Mouse (Mus musculus) testis, adult 2 months (tissue): ENCODE results near the gene Zfp428. TPM values are rescaled to one million over a fixed set of nuclear protein-coding genes. Genes with fewer than 3 reads are reported as not detected.
"Not testable (repeated sequence)": the region's sequence is repeated elsewhere in the genome, so short reads cannot be mapped to it uniquely, and the experiment has no call there.

ENCODE experiments used
- H3K27ac ChIP-seq: fragments of 200-500 bp; 2 replicates; pipeline ENCODE4 v1.5.1; 2012; ENCODE audit warnings: low read depth, low read length; ENCODE audit not compliant: control insufficient read depth, insufficient read depth
- H3K27me3 ChIP-seq: fragments of 200-500 bp; 2 replicates; pipeline ENCODE4 v1.6.1; 2012; ENCODE audit warnings: mild to moderate bottlenecking, low read length, moderate library complexity; ENCODE audit not compliant: control insufficient read depth, insufficient read depth
- H3K36me3 ChIP-seq: fragments of 200-500 bp; 2 replicates; pipeline ENCODE4 v1.6.1; 2012; ENCODE audit warnings: mild to moderate bottlenecking, low read length; ENCODE audit not compliant: control insufficient read depth, insufficient read depth
- H3K4me1 ChIP-seq: fragments of 200-500 bp; 2 replicates; pipeline ENCODE4 v1.6.1; 2012; ENCODE audit warnings: low read length; ENCODE audit not compliant: control insufficient read depth, insufficient read depth
- H3K4me3 ChIP-seq: fragments of 200-500 bp; 2 replicates; pipeline ENCODE4 v1.5.1; 2012; ENCODE audit warnings: low read depth, mild to moderate bottlenecking, low read length, moderate library complexity, mixed read lengths; ENCODE audit not compliant: control insufficient read depth
- CTCF ChIP-seq: fragments of 200-500 bp; IDR thresholded peaks from 2 replicates; pipeline ENCODE4 v1.5.1; 2012; ENCODE audit warnings: low read depth, mild to moderate bottlenecking, inconsistent platforms, low read length, moderate library complexity; ENCODE audit not compliant: control insufficient read depth, insufficient read depth, insufficient replicate concordance
- POLR2A ChIP-seq: fragments of 200-500 bp; IDR thresholded peaks from 2 replicates; pipeline ENCODE4 v1.6.1; 2012; ENCODE audit warnings: low read depth, mild to moderate bottlenecking, inconsistent platforms, low read length, moderate library complexity; ENCODE audit not compliant: control insufficient read depth
- polyA plus RNA-seq: library from polyadenylated mRNA; depleted of rRNA; stranded (reverse); fragments of >200 nt; gene quantifications from 2 replicates; pipeline ENCODE4 v1.2.3, GENCODE M21; 2012

The Zfp428 gene
- polyA plus RNA-seq, 1 experiment: 16.8 TPM

DNA sequence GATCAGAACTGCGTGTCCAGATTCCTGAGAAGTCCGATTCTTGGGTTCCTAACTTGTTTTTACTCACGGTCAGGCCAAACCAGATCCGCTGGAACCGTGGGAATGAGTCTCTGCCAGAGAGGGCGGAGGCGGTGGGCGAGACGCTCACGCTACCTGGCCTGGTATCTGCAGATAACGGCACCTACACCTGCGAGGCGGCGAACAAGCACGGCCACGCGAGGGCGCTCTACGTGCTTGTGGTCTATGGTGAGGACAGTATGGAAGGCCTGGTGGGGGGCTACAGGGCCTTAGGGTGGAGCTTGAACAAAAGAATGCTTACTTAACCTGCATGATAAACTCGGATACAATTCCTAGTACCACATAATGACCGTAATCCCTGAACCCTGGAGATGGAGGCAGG lies 5.3 kb upstream of the Zfp428 start:
- Histone ChIP-seq H3K4me3 (no peak overlapping the region), H3K27me3 (no peaks in the 10 kb centered on the region), H3K36me3 (no peaks in the 10 kb centered on the region), H3K27ac (no peak overlapping the region), H3K4me1 (peaks cover 22% of the 10 kb centered on the region)
- TF ChIP-seq CTCF (peak; percentile 67; the same call in 1 of the 2 replicates), POLR2A (no peak)

DNA sequence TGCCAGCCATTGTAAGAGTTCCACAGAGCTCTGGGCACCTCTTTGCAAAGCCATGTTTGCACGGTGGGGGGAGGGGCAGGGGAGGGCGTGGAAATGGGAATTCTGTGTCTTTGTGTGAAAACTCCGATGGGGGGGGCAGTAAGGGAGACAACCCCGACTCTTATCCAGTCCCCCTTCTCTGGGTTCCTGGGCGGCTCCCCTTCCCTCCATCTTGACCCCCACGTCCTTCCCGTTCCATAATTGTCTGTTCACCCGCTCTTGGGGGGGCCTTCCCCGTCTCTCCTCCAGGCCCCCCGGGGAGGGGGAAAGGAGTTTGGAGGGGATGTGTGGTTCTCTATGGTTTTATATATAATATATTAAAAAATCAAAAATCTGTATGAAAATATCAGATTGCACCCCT lies 2.8 kb upstream of the Zfp428 start:
- TF ChIP-seq POLR2A (no peak), CTCF (no peak)
- H3K4me3 ChIP-seq: no peak overlapping the region
- H3K27me3 ChIP-seq: no peaks in the 10 kb centered on the region
- H3K27ac ChIP-seq: no peak overlapping the region
- peaks cover 29% of the 10 kb centered on the region for H3K4me1 ChIP-seq
- no peaks in the 10 kb centered on the region for H3K36me3 ChIP-seq

DNA sequence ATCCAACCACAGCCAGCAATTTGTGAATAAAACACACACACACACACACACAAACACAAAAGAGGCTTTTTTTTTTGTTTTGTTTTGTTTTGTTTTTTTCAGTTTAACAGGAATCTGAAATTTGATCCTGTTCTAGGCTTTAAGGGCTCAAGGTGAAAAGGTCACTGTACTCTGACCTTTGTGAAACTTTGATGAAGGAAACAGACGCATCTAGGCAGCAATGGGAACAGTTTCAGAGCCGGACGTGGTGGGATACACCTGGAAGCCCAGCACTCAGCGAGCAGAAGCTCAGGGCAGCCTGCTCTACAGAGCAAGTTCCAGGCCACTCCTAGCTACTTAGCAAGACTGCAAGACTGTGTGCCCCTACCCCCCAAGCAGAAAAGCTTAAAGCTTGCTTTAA lies 1.9 kb upstream of the Zfp428 start:
- Histone ChIP-seq H3K27ac (no peak overlapping the region), H3K36me3 (no peaks in the 10 kb centered on the region), H3K4me1 (peaks cover 25% of the 10 kb centered on the region), H3K27me3 (no peaks in the 10 kb centered on the region), H3K4me3 (no peak overlapping the region)
- no peak for TF ChIP-seq CTCF
- TF ChIP-seq POLR2A: no peak

DNA sequence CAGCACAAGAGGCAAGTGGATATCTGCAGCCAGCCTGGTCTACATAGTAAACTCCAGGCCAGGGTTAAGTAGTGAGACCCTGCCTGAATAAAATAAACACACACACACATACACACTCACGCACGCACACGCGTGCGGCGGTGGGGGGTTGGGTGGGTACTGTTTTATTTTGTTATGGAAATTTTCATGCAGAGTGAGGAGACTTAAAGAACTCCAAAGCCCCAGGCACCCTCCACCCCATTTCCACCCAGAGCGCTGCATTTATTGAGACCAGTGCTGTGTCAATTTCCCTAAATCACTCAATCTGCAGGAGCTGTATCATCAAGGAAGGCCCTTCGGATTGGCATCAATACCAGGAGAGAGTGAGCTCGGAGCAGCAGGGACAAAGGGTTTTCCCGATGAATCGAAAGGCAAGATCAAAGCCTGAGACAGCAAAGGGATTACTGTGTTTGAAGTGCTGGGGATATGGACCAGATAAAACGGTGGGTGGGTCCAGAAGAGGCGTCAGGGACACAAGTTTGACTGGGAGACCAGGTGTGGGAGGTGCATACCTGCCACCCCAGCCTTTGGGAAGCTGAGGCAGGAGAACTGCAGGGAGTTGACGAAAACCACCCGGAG lies 1.2 kb upstream of the Zfp428 start:
- Histone ChIP-seq H3K4me1 (peaks cover 19% of the 10 kb centered on the region), H3K27ac (no peak overlapping the region), H3K4me3 (no peak overlapping the region), H3K27me3 (no peaks in the 10 kb centered on the region), H3K36me3 (no peaks in the 10 kb centered on the region)
- no peak for TF ChIP-seq CTCF
- TF ChIP-seq POLR2A: no peak

DNA sequence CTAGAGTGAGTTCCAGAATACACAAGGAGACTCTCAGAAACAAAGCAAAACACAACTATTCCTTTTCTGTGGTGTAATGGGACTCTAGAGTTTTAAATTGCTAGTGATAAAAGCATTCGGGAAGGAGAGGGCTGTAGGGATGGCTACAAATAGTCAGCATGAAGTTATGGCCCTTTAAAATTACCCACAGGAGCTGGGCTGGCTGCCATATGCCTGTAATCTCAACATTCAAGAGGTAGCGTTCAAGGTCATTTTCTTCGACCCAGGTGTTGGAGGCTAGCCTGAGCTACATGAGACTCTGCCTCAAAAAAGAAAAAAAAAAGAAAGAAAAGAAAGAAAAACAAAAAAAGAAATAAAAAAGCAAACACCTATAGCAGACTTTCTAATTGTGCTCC lies 744 bp upstream of the Zfp428 start:
- no peaks in the 10 kb centered on the region for H3K36me3 ChIP-seq
- H3K4me3 ChIP-seq: no peak overlapping the region
- peaks cover 19% of the 10 kb centered on the region for H3K4me1 ChIP-seq
- no peaks in the 10 kb centered on the region for H3K27me3 ChIP-seq
- TF ChIP-seq CTCF: no peak
- no peak for TF ChIP-seq POLR2A
- no peak overlapping the region; the same call in 1 of the 2 replicates for H3K27ac ChIP-seq

DNA sequence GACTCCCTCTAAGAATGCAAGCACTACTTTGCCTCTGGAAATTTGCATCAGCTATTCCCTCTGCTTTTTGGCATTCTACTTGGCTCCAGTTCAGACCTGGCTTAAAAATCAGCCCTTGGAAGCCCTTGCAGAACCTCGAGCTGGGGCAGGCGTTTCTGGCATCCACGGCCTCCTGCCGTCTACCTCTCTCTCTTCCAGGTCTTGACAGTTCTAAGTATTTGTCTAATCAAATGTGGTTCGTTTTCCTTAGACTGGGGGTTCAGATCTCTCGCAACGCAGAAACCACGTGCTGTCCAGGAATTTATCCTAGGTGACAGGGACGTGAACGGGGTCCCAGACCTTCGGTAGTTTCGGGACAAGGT lies 349 bp upstream of the Zfp428 start:
- Histone ChIP-seq H3K27ac (peak overlapping the region; percentile 85), H3K4me3 (peak overlapping the region; percentile 94), H3K4me1 (peaks cover 18% of the 10 kb centered on the region), H3K36me3 (no peaks in the 10 kb centered on the region), H3K27me3 (no peaks in the 10 kb centered on the region)
- no peak for TF ChIP-seq CTCF
- no peak for TF ChIP-seq POLR2A

DNA sequence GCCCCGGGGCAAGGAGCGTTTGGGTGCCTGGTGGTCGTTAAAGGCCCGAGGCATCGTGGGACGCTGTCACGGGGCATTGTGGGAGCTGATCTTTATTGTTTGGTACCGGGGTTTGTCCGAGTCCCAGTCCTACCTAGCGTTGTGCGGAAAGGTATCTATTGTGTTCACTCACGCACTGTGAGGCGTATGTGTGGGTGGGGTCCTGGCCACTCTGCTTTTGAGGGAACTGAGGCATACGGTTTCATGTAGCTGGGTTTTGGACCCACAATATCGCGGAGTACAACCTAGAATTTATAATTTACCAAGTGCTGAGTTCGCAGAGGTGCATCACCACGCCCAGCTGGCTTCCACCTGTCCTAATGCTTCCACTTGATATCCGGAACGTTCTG lies 914 bp downstream of the Zfp428 start:
- Histone ChIP-seq H3K4me3 (peak overlapping the region; percentile 94), H3K27ac (peak overlapping the region; percentile 85), H3K27me3 (no peaks in the 10 kb centered on the region), H3K4me1 (peaks cover 17% of the 10 kb centered on the region), H3K36me3 (no peaks in the 10 kb centered on the region)
- TF ChIP-seq CTCF (no peak), POLR2A (no peak)

DNA sequence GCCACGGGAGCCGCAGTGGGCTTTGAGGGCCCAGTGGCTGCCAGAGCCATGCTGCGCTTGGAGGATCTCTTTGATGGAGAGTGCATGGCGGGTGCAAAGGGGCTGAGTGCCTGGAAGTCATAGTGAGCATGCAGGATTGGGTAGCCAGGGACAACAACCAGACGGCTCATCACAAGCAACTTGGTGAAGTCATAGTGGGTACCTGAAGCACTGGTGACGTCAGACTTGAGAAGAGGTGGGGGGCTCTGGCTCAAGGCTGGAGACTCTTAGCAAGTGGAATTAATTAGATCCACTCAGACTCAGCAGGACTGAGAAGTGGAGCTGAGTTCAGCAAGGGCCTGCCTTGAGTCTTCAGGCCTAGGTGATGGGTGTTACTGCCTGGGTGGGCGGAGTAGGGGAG lies 5.5 kb downstream of the Zfp428 start, which contains the start of gene AC161166.1:
Gene AC161166.1, minus strand, starts transcription at position 101 of the 400 bp plus-strand sequence.
- peak within 1 kb of the TSS; percentile 27; the same call in 1 of the 2 replicates for H3K27ac ChIP-seq
- no peaks in the 10 kb centered on the region for H3K36me3 ChIP-seq
- TF ChIP-seq POLR2A: peak; percentile 58
- TF ChIP-seq CTCF: no peak
- H3K27me3 ChIP-seq: no peaks in the 10 kb centered on the region
- peak within 1 kb of the TSS; percentile 70 for H3K4me3 ChIP-seq
- peaks cover 4% of the 10 kb centered on the region for H3K4me1 ChIP-seq

DNA sequence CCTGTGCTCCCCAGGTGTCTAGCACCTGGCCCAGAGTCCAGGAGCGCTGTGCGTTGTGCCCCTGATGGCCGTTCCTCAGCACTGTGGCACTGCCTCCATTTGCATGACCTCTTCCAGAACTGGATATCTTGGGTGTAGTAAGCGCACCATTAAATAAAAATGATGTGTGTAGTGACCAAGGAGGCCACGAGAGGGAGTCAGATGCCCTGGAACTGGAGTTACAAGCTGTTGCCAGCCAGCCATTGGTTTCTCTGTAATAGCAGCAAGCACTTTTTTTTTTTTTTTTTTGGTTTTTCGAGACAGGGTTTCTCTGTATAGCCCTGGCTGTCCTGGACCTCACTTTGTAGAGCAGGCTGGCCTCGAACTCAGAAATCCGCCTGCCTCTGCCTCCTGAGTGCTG lies 9.5 kb downstream of the Zfp428 start:
- not testable (repeated sequence) for H3K36me3 ChIP-seq, H3K4me3 ChIP-seq, H3K27me3 ChIP-seq, H3K27ac ChIP-seq, H3K4me1 ChIP-seq
